Mouse (Mus musculus) heart, embryonic 14.5 days (tissue): ENCODE results near the gene Wasf2. TPM values are rescaled to one million over a fixed set of nuclear protein-coding genes. Genes with fewer than 3 reads are reported as not detected.
A peak's percentile ranks its signal among the peaks of the same experiment; 100 is the strongest.

Source experiments
- ATAC-seq: fragments of 200-750 bp; cut with Nextera tagmentation; 2 replicates; pipeline ENCODE4 v1.8.0; 2017; ENCODE audit warnings: low read depth, moderate TSS enrichment; ENCODE audit not compliant: insufficient number of reproducible peaks, insufficient read depth, low FRiP score
- H3K27ac ChIP-seq, 2 experiments: fragments of 200-500 bp in 1 of 2; fragments of 300-500 bp in 1 of 2; sonication (generic) in 1 of 2; replicated peaks in 1 of 2; 2 replicates each; pipeline ENCODE4 v1.5.1; 2012 to 2014; ENCODE audit warnings: low read depth in 2 of 2, low read length in 2 of 2, control low read depth in 1 of 2, mild to moderate bottlenecking in 1 of 2, mixed read lengths in 1 of 2; ENCODE audit not compliant: control insufficient read depth in 1 of 2, insufficient read depth in 1 of 2
- H3K27me3 ChIP-seq: fragments of 300-500 bp; sonication (generic); 2 replicates; pipeline ENCODE4 v1.6.1; 2014; ENCODE audit warnings: mild to moderate bottlenecking, low read length, control low read depth; ENCODE audit not compliant: control insufficient read depth, insufficient read depth
- H3K36me3 ChIP-seq: fragments of 300-500 bp; sonication (generic); 2 replicates; pipeline ENCODE4 v1.6.1; 2014; ENCODE audit warnings: mild to moderate bottlenecking, control low read depth, low read length, mixed read lengths; ENCODE audit not compliant: control insufficient read depth, insufficient read depth
- H3K4me1 ChIP-seq, 2 experiments: fragments of 200-500 bp in 1 of 2; fragments of 300-500 bp in 1 of 2; sonication (generic) in 1 of 2; 2 replicates each; pipeline ENCODE4 v1.6.1; 2012 to 2014; ENCODE audit warnings: low read length in 2 of 2, control low read depth in 1 of 2, mixed read lengths in 1 of 2; ENCODE audit not compliant: control insufficient read depth in 2 of 2, insufficient read depth in 2 of 2
- H3K4me2 ChIP-seq: fragments of 300-500 bp; sonication (generic); 2 replicates; pipeline ENCODE4 v1.6.1; 2014; ENCODE audit warnings: mild to moderate bottlenecking, low read length
- H3K4me3 ChIP-seq, 2 experiments: fragments of 200-500 bp in 1 of 2; fragments of 300-500 bp in 1 of 2; sonication (generic) in 1 of 2; 2 replicates each; pipeline ENCODE4 v1.5.1; 2012 to 2014; ENCODE audit warnings: low read length in 2 of 2, mild to moderate bottlenecking in 2 of 2, control low read depth in 1 of 2, low read depth in 1 of 2, moderate library complexity in 1 of 2; ENCODE audit not compliant: control insufficient read depth in 1 of 2, insufficient read depth in 1 of 2
- H3K9ac ChIP-seq: fragments of 300-500 bp; sonication (generic); 2 replicates; pipeline ENCODE4 v1.6.1; 2014; ENCODE audit warnings: mild to moderate bottlenecking, low read length
- H3K9me3 ChIP-seq: fragments of 300-500 bp; sonication (generic); 2 replicates; pipeline ENCODE4 v1.6.1; 2016; ENCODE audit warnings: low read length, control low read depth; ENCODE audit not compliant: control insufficient read depth
- WGBS: fragments of 180-500 bp; shearing (Covaris S2); extraction: QIAGEN DNeasy Blood & Tissue Kit; methylation state at CpG from one replicate; pipeline ENCODE4 v1.1.7; 2014; 5-methylcytosine and 5-hydroxymethylcytosine counted together
- polyA plus RNA-seq: library from polyadenylated mRNA; unstranded; fragments of >200 nt; fragmentation: Nextera tagmentation; extraction: Ambion mirVana; gene quantifications from 2 replicates; pipeline ENCODE4 v1.2.1, GENCODE M21; 2014

Wasf2 gene
- polyA plus RNA-seq: 50.7 and 68.6 TPM in 2 replicates

DNA sequence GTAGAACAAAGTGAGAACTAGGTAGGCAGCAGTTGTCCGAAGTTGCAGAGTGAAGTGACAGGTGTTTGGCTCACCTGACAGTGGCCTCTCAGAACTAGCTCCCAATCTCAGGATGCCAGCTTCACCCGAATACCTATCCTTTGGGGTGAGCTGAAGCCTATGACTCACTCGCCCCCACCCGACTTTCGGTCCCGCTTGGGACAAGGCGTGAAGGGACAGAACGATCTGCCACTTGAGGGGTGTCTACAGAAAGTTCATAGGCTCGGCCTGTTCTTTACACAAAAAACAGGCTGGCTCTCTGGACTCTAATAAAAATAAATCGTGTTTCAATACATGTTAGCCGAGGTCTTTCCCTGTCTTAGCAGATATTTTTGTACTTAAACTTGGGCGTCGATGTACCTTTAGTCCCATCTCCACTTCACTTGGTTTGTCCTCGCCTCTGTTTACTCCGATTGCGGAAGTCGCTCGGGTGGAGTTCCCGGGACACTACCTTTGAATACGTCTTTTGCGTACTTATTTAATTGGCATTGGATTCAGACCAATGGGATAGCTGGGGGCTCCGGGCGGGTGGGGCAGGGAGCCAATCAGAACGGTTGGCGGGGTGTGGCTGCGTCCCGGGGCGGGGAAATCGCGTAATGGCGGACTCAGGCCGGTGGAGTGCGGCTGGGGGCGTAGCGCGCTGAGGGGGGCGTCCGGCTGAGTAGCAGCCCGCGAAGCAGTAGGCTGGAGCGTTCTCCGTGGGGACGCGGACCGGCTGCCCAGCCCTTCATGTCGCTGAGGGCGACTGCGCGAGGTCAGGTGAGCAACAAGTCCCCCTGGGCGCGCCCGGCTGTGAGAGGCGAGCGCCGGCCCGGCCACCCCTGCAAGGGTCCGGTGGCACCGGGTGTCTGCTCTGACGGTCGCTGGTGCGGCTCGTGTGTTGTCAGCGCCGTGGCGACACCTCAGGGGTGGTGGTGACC lies at the start of gene Wasf2:
Wasf2 (plus strand) TSS at position 575 of the 959 bp plus-strand sequence.
- peak within 1 kb of the TSS; percentile 93 for H3K4me2 ChIP-seq
- H3K27ac ChIP-seq: peak within 1 kb of the TSS; percentile 86 to 91
- peaks cover 8 to 12% of the 10 kb centered on the region in 2 experiments; a peak in 3 of 4 replicates for H3K4me1 ChIP-seq
- WGBS: under 1% methylated on average over 65 of the region's 65 CpGs
- peaks cover 3% of the 10 kb centered on the region; the same call in 1 of the 2 replicates for H3K36me3 ChIP-seq
- peak; percentile 93 for ATAC-seq
- peak within 1 kb of the TSS; percentile 85 to 93 for H3K4me3 ChIP-seq
- no peaks in the 10 kb centered on the region for H3K27me3 ChIP-seq
- no peaks in the 10 kb centered on the region for H3K9me3 ChIP-seq
- peak within 1 kb of the TSS; percentile 95 for H3K9ac ChIP-seq

GRCm38 (mm10) chr4:133080862-133081261 lies 49.4 kb upstream of the Wasf2 start:
- no peak overlapping the region for H3K4me3 ChIP-seq
- peak overlapping the region in 1 of 2 experiments; percentile 24; a peak in 1 of 4 replicates for H3K27ac ChIP-seq
- no peaks in the 10 kb centered on the region for H3K9me3 ChIP-seq
- peaks cover 34 to 45% of the 10 kb centered on the region in 2 experiments for H3K4me1 ChIP-seq
- H3K27me3 ChIP-seq: no peaks in the 10 kb centered on the region
- WGBS: 95% methylated on average over 3 of the region's 3 CpGs
- H3K4me2 ChIP-seq: no peak overlapping the region
- H3K36me3 ChIP-seq: peaks cover 42% of the 10 kb centered on the region
- ATAC-seq: no peak
- H3K9ac ChIP-seq: no peak overlapping the region

- H3K4me3 ChIP-seq: no peak overlapping the region
- peaks cover 30% of the 10 kb centered on the region for H3K36me3 ChIP-seq
- no peak overlapping the region for H3K27ac ChIP-seq
- WGBS: 86% methylated on average over 6 of the region's 6 CpGs
- no peak for ATAC-seq
- H3K27me3 ChIP-seq: no peaks in the 10 kb centered on the region
- H3K9me3 ChIP-seq: no peaks in the 10 kb centered on the region
- peaks cover 46 to 58% of the 10 kb centered on the region in 2 experiments for H3K4me1 ChIP-seq
- H3K9ac ChIP-seq: no peak overlapping the region
- H3K4me2 ChIP-seq: no peak overlapping the region
Observed at GRCm38 (mm10) chr4:133082216-133082773, 48.0 kb upstream of the Wasf2 start.

- Histone ChIP-seq H3K9me3 (no peaks in the 10 kb centered on the region), H3K4me3 (peak overlapping the region; percentile 44 to 47), H3K27ac (peak overlapping the region; percentile 92 to 95), H3K36me3 (peaks cover 15% of the 10 kb centered on the region), H3K4me1 (peaks cover 48 to 58% of the 10 kb centered on the region in 2 experiments), H3K27me3 (no peaks in the 10 kb centered on the region), H3K9ac (peak overlapping the region; percentile 80), H3K4me2 (peak overlapping the region; percentile 94)
- WGBS: 5% methylated on average over 3 of the region's 3 CpGs
- ATAC-seq: peak; percentile 65
Observed at GRCm38 (mm10) chr4:133083991-133084861, 46.1 kb upstream of the Wasf2 start.

DNA sequence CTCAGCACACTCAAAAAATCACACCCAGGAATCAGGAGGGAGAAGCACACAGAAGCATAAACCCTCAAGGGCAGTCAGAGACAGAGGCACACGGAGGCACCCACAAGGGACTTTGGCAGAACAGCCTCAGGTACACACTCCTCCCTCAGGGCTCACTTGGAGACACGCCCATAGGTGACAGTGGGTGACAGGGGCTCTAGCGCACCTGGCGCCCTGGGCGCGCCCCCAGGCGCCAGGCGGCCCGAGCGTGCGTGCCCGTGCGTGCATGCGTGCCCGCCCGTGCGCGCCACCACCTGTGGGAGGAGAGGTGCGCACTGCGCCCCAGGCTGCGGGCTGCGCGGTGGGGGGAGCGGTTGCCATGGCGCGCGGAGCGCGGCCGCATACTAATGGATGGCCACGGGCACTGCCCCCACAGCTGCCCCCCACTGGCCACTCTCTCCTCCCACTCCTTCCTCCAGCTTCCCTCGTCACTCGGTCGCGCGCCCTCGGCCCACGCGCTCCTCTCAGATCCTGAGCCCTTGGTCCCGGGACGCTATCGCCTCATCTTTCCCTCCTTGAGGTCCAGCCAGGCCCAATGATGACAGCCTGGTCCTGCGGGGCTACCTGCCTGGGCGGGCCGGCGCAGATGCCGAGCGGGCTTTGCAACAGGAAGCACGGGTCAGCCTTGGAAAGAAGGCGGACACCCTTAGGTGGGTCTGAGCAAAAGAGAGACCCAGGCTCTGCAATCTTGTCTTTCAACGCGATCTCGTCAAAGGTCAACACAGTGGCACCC lies 45.1 kb upstream of the Wasf2 start:
- under 1% methylated on average over 53 of the region's 53 CpGs for WGBS
- peak; percentile 51 for ATAC-seq

DNA sequence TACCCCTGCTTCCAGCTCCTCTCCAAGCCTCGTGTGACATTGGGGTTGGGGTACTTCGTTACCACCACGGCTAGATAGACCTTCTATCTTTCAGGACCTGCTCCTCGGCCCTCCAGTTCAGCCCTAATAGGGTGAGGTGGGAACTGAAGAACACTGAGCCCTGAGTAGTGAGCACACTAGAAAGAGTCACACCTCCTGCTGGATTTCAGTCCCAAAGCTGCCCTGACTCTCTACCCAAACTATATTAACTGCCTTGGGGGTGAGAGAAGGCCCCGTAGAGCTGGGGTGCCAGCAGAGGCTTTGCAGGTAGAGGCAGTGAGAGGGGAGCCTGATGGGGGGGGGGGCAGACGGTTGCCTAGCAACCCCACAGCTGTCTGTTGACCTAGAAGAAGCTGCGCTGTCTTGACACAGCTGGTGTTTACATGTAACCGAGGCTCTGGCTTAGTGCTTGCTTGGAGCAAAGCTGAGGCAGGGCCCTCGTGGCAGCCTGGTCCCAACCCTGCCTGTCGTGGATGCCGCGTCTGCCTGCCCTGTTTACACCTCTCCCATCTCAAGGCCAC lies 44.4 kb upstream of the Wasf2 start:
- Histone ChIP-seq H3K27ac (peak overlapping the region; percentile 92 to 95), H3K9ac (peak overlapping the region; percentile 80), H3K4me2 (peak overlapping the region; percentile 94), H3K9me3 (no peaks in the 10 kb centered on the region), H3K27me3 (no peaks in the 10 kb centered on the region), H3K4me3 (peak overlapping the region; percentile 44 to 47; a peak in 3 of 4 replicates), H3K36me3 (peaks cover 6% of the 10 kb centered on the region), H3K4me1 (peaks cover 57 to 69% of the 10 kb centered on the region in 2 experiments)
- no peak for ATAC-seq
- WGBS: 20% methylated on average over 12 of the region's 12 CpGs

More for the DNA sequence above, 45.1 kb upstream of the Wasf2 start:
- Histone ChIP-seq H3K4me2 (peak overlapping the region; percentile 94), H3K9me3 (no peaks in the 10 kb centered on the region), H3K36me3 (peaks cover 13% of the 10 kb centered on the region), H3K4me3 (peak overlapping the region; percentile 44 to 47), H3K27me3 (no peaks in the 10 kb centered on the region), H3K9ac (peak overlapping the region; percentile 80), H3K4me1 (peaks cover 50 to 63% of the 10 kb centered on the region in 2 experiments), H3K27ac (peak overlapping the region; percentile 92 to 95)
